Mouse (Mus musculus): ENCODE measurements at regions not wholly inside any gene's neighbourhood (a gene's known extent, or its start where the extent isn't known, plus 50 kb on each side); places are given as distances from the start of the nearest gene placed in this dataset.
A peak's percentile ranks its signal among the peaks of the same experiment; 100 is the strongest.

GRCm38 (mm10) chr9:120732650-120733293, 161.5 kb downstream of the Rpl14 start:
- no peak for DNase-seq

- peak; percentile 21 to 30 for DNase-seq
Measured at GRCm38 (mm10) chr9:120733681-120734465, 162.6 kb downstream of the Rpl14 start.

DNA sequence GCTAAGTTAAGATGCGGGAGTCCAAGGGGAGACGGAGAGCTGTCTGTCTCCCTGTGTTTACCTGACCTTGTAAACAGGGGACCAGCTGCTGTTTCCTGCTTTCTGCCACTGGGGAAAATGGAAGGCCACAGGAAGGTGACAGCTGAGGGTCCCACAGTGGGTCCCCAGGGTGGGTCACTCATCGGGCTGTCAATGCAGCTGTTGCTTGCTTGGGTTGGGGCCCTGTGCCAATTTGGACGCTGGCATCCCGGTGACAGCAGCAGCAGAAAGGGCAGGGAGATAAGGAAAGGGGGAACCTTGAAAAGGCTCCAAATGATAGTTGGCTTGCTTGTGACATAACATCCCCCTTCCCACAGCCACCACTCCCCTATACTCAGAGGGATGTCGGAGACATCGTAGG, 164.0 kb downstream of the Rpl14 start:
- DNase-seq, result no peak

GRCm38 (mm10) chr9:120737956-120738355, 166.7 kb downstream of the Rpl14 start:
- no peak for DNase-seq

DNA sequence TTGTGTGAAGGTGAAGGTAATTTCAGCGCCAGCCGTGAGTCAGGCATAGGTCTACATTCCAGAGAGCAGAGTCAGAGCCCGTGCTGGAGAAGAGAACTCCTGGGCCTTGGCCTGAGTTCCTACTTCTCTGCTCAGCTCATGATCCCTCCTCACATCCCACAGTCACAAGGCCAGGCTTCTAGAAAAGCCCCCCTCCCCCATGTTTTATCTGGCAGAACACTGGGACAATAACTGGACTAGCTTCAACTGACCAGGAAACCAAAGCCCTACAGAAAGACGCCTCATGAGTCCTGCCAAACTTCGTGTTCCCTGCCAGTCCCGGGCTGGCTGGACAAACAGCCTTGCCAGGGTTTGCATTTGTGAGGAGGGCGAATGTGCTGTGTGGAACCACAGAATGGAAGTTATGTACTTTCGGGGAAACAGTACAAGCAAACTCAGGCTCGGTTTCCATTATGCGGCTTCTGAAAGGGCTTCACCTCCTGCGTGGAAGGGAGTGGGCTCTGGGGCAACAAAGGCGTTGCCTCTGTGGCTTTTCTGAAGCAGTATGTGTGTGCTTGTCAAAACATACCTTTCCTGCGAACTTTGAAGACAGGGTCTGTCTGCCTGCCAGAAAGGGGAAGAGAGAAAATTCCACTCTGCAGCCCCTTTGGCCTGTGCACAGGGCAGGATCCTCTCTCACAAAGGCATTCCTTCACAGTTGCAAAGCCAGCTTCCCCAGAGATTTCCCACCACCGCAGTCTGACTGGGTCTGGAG, 168.1 kb downstream of the Rpl14 start:
- DNase-seq, result no peak

- no peak for DNase-seq
Measured at GRCm38 (mm10) chr9:120739953-120740524, 168.8 kb downstream of the Rpl14 start.

GRCm38 (mm10) chr9:120741521-120741920, 170.3 kb downstream of the Rpl14 start:
- DNase-seq, result no peak

DNA sequence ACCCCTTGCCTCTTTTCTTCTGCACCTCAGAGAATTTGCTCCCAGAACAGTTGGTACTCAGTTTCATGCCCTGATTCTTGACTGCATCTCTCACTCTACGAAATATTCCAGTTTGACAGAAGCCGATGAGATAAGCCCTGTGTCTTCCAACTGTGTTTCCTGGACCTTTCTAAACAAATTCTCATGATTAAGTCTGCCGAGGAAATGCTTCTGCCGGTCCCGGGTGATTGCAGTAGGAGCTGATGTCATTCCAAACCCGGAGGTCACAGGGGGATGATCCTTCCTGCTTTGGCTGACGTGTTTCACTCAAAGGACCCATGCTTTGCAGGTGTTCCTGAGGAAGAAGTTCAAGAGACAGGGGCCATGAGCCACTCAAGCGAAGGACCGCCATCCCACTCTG, 172.2 kb downstream of the Rpl14 start:
- no peak for DNase-seq

GRCm38 (mm10) chr9:120745674-120746073, 174.4 kb downstream of the Rpl14 start:
- no peak for DNase-seq

GRCm38 (mm10) chr9:120750820-120751219, 178.2 kb upstream of the Ctnnb1 start:
- no peak for DNase-seq

DNA sequence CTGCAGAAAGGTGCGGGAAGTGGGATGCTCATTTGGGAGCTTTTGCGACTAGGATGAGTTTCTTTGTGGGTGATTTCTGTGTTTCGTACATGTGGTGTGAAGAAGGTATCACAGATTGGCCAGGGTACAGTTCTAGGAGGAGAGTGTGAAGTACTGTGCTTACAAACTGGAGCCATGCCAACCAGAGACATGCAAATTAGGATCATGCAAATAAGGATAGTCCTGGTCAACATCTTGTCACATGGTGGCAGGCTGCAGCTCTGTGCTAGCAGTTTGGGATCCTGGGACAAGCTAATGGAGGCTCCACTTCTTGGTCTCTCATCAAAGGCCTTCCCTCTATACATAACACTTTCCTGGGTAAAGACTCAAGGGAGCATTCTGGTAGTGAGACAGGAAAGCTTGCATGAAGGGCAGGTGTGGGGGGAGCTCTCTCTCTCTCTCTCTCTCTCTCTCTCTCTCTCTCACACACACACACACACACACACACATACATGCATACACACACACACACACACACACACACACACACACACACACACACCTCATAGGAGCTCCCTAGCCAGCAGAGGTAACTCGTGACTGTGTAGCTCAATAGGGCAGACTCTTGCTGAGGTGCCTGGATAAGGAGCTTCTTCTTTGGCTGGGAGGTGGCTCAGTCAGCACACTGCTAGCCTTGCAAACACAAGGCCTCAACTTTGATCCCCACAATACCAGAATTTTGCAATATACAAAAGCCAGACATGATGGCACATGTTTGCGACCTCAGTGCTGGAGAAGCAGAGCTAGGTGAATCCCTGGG, 177.1 kb upstream of the Ctnnb1 start:
- DNase-seq, result no peak

DNA sequence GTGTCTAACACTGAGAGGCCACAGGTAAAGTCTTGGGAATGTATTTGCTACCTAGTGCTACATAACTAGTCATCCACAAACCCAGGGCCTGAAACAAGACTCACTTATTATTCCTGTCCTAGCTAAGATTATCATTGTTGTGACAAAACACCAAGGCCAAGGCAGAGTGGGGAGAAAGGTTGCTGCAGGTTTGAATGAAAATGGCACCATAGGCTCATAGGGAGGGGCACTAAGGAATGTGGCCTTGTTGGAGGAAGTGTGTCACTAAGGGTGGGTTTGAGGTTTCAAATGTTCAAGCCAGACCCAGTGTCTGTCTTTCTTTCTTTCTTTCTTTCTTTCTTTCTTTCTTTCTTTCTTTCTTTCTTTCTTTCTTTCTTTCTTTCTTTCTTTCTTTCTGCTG, 174.9 kb upstream of the Ctnnb1 start:
- no peak for DNase-seq

- DNase-seq, result no peak
Measured at GRCm38 (mm10) chr9:120755486-120755885, 173.5 kb upstream of the Ctnnb1 start.

DNA sequence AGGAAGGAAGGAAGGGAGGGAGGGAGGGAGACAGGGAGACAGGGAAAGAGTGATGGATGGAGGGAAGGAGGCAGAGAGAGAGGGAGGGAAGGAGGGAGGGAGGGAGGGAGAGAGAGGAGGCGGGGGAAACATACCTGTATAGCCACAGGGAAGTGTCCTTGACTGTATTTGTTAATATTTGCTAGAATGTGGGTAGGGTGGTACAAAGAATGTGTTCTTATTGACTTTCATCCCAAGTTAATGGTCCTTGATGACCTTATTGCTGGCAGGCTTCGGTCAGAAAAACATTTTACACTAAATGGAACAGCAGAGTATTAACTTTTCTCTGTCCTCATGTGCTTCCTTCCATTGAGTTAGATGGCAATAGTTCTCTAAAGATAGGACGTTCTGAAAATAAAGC, 171.0 kb upstream of the Ctnnb1 start:
- no peak for DNase-seq

DNA sequence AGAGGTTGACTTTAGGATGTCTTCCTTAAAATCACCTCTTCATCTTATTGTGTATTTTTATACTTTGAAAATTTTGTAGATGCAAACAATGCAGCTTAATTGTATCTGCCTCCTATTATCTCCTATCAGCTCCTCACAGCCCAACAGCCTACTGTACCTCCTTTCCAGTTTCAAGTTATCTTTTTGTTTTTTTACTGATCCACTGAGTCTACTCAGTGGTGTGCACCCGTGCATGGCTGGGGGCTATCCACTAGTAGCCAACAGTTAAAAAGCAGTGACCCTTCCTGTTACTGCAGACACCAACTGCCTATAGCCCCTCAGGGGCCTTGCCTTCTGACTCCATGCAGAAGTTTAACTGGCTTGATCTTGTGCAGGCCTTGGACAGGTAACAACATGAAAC, 170.4 kb upstream of the Ctnnb1 start:
- no peak for DNase-seq

DNA sequence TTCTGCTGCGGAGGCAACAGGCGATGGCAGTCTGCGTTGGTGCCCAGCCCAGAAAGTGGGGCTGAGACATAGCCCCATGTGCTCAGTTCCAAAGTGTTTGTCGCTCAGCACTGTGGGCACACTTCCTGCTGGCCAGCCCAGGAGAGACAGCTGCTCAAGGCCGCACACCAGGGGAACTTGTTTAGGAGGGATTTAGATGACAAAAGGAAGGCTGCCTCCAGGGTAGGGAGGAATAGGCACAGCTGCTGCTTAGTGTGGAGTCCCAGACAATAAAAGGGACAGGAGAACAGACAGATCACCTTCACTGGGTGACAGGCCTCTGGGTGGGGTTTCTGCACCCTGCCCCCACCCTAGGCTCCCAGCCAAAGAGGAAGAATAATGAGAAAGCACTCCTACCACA, 169.2 kb upstream of the Ctnnb1 start:
- DNase-seq, result no peak

DNA sequence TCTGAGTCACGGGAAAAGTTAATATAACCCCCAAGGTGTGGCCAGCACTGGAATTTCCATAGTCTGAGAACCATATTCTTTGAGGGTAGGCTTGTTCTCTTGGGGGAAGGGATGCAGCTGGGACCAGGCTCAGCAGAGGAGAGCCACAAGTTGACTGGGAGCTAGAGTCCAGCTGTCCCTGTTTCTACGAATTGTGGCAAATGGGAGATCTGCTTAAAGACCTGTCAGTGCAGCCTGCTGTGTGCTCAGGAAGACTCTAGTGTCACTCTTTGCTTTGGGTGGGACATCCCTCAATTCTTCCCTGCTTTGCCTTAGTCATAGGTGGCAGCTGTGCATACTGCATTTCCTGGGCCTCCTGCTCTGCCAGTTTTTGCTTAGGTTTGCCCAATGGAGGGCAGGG, 165.2 kb upstream of the Ctnnb1 start:
- DNase-seq, result no peak

DNA sequence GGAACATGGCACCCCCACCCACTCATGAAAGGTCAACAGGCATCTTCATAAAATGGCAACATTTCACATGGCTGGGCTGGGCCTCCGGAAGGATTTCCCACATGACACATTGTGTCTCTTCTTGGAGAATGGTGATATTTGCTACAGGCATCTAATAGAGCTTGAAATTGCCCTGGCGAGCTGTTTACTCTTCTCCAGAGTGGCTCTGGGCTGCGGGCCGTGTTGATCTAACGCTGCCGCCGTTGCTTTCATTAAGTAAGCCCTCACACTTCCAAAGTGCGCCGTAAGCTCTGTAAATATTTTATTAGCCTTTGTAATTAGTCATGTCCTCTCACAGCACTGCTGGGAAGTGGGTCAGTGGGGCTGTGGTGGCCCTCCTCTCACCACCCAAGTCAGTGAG, 164.4 kb upstream of the Ctnnb1 start:
- no peak for DNase-seq

GRCm38 (mm10) chr9:120765292-120765691, 163.7 kb upstream of the Ctnnb1 start:
- DNase-seq, result no peak

GRCm38 (mm10) chr9:120766881-120767280, 162.1 kb upstream of the Ctnnb1 start:
- DNase-seq, result no peak

GRCm38 (mm10) chr9:120767396-120767795, 161.6 kb upstream of the Ctnnb1 start:
- DNase-seq, result no peak

GRCm38 (mm10) chr9:120769056-120769455, 160.0 kb upstream of the Ctnnb1 start:
- no peak for DNase-seq

GRCm38 (mm10) chr9:120769679-120770078, 159.3 kb upstream of the Ctnnb1 start:
- no peak for DNase-seq
